Mouse (Mus musculus): ENCODE results near the gene Jam2.

DNA sequence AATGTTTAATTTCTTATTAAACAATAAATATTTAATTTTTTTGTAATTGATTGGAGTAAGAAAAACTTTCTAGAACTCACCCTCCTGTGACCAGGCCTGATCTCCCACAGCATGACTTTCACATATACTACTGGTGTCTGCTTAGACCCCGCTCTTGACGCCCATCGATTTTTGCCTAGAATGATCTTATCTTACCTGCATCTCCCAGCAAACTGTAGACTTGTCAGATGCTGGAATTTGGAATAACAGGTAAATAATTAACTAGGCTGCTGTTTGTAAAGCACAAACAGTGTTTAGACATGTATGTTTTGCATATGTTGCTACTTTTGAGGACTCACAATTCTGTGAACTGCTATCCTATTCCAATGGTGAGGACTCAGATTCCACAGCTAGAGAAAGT is 32.3 kb downstream of the Jam2 start:
- no peak for TF ChIP-seq CTCF (IDR thresholded peaks at IDR 0.05; ENCODE audit: low read depth, low read length)
- TF ChIP-seq TAL1 (conservative IDR thresholded peaks at IDR 0.05; ENCODE audit: low read depth, low read length): no peak
- TF ChIP-seq POLR2AphosphoS5 (IDR thresholded peaks at IDR 0.05; ENCODE audit: insufficient replicate concordance, low read depth, low read length): no peak
